Mouse (Mus musculus): ENCODE results near the gene Exoc8. TPM values are rescaled to one million over a fixed set of nuclear protein-coding genes. Genes with fewer than 3 reads are reported as not detected.

The Exoc8 gene
- total RNA-seq, 2 experiments from 2014 or later: 33.5 to 36.9 TPM

GRCm38 (mm10) chr8:124859466-124859865 lies 38.0 kb downstream of the Exoc8 start:
- no peak for DNase-seq (ENCODE audit: low spot score in 2 of 2)

DNA sequence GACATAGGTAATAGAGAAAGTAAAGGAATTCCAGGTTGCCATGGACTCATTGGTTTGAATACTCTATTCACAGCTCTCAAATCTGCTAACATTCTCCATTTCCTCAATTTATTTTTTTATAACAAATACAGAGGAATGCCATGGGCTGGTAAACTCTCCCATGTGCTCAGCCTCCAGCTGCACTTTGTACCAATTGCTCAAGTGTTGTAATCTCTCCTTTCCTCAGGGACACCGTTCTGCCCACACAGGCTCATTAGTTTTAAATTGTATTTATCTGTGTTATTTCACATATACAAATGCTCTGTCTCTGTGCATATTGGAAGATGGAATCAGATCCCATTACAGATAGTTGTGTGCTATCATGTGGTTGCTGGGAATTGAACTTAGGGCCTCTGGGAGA lies 44.0 kb downstream of the Exoc8 start:
- no peak for DNase-seq (ENCODE audit: low spot score in 2 of 2)

DNA sequence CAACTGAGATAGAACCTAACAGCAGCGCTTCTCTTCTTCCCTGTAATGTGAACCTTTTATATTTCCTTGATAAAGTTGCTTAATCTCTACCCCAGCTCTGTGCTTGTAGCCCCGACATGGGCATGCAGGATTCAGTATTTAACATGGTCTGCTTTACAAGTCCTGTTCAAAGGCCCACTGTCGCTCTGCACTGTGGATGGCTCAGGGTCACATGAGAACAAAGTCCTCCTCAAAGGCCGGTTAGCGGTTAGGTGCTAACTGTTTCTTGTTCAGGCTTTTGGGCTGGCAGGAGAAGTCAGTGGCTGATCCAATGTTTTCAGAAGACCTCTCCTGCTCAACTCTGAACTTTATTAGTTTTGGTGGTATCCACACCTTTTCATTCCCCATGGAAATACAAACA lies 51.9 kb downstream of the Exoc8 start:
- no peak for DNase-seq (ENCODE audit: low spot score in 2 of 2)

- DNase-seq (ENCODE audit: low spot score in 2 of 2): no peak
Measured at GRCm38 (mm10) chr8:124845131-124845530, 52.4 kb downstream of the Exoc8 start.

Other genes starting within 250 kb of the Exoc8 start
- 10 to 100 TPM; 72.1 to 76.9 TPM for gene 2310022B05Rik, start 234.3 kb downstream of the Exoc8 start, total RNA-seq (2021)
- gene Ttc13, start 175.7 kb downstream of the Exoc8 start, total RNA-seq (2021): 10 to 100 TPM; 41.3 to 41.6 TPM
- gene Arv1, start 175.6 kb downstream of the Exoc8 start, total RNA-seq (2021): 10 to 100 TPM; 12.0 to 12.8 TPM
- gene Fam89a, start 145.9 kb downstream of the Exoc8 start, total RNA-seq (2021): 1 to 10 TPM; 1.0 to 1.1 TPM
- gene Trim67, start 104.6 kb downstream of the Exoc8 start, total RNA-seq (2021): 1 to 10 TPM; 1.2 to 1.7 TPM
- gene Gnpat, start 34.7 kb downstream of the Exoc8 start, total RNA-seq (2021): 10 to 100 TPM; 58.4 to 61.9 TPM
- gene 2810004N23Rik, start 34.6 kb downstream of the Exoc8 start, total RNA-seq (2021): 10 to 100 TPM; 21.2 to 24.5 TPM
- gene Sprtn, start 181 bp upstream of the Exoc8 start, total RNA-seq (2021): 10 to 100 TPM; 13.1 to 13.2 TPM
- 10 to 100 TPM; 67.8 to 69.6 TPM for gene Egln1, start 51.6 kb upstream of the Exoc8 start, total RNA-seq (2021)
- gene Tsnax, start 115.3 kb upstream of the Exoc8 start, total RNA-seq (2021): 100 to 1,000 TPM; 160 to 161 TPM
- 1 to 10 TPM; 4.3 to 4.6 TPM for gene Disc1, start 156.5 kb upstream of the Exoc8 start, total RNA-seq (2021)

Data from layer of hippocampus, adult 18-20 months (tissue).